Mouse (Mus musculus): ENCODE data around the gene Dis3l2.

- no peak for TF ChIP-seq CTCF (IDR thresholded peaks at IDR 0.05; ENCODE audit: control insufficient read depth, insufficient read depth, insufficient read length)
- no peak for TF ChIP-seq MAX (IDR thresholded peaks at IDR 0.05)
- TF ChIP-seq USF1 (IDR thresholded peaks at IDR 0.05; ENCODE audit: low read depth) = no peak
- no peak for TF ChIP-seq CEBPB (IDR thresholded peaks at IDR 0.05; ENCODE audit: low read depth)
These were observed 46.5 kb upstream of the Dis3l2 start for GRCm38 (mm10) chr1:86657071-86657470.
